ENCODE assay signal across 25 mouse cellular contexts in genomic region chr4:95736674-95737073, GRCm38 (mm10).
"Had no signal": no experiment of that assay in that cellular context is flagged by ENCODE, and none has a peak within 500 bp of the region (broad histone marks: within the 10 kb centered on the region; RNA-seq: fewer than 3 reads in every experiment).

No protein-coding gene starts in this region.

- H3K27ac ChIP-seq: gastrocnemius, adult 2 months; heart, embryonic 13.5 days; heart, embryonic 15.5 days; hindbrain, embryonic 10.5 days; hindbrain, embryonic 12.5 days; hindbrain, embryonic 14.5 days; layer of hippocampus, adult 2 months; left cerebral cortex, adult 2 months; limb, embryonic 10.5 days; limb, embryonic 12.5 days; liver, embryonic 13.5 days had no signal

- H3K4me2 ChIP-seq: heart, embryonic 13.5 days; heart, embryonic 15.5 days; hindbrain, embryonic 12.5 days; hindbrain, embryonic 14.5 days; limb, embryonic 12.5 days; liver, embryonic 11.5 days; liver, embryonic 13.5 days; liver, embryonic 15.5 days had no signal

- H3K9me3 ChIP-seq: heart, embryonic 13.5 days; heart, embryonic 15.5 days; hindbrain, embryonic 10.5 days; hindbrain, embryonic 12.5 days; limb, embryonic 10.5 days; limb, embryonic 12.5 days; liver, embryonic 13.5 days; liver, embryonic 15.5 days had no signal

- H3K4me3 ChIP-seq: gastrocnemius, adult 2 months; heart, embryonic 13.5 days; heart, embryonic 15.5 days; hindbrain, embryonic 10.5 days; hindbrain, embryonic 12.5 days; layer of hippocampus, adult 2 months; left cerebral cortex, adult 2 months; limb, embryonic 10.5 days; limb, embryonic 12.5 days; liver, embryonic 13.5 days; liver, embryonic 15.5 days had no signal

- H3K36me3 ChIP-seq: heart, embryonic 13.5 days; heart, embryonic 15.5 days; hindbrain, embryonic 10.5 days; hindbrain, embryonic 12.5 days; limb, embryonic 10.5 days; limb, embryonic 12.5 days; liver, embryonic 13.5 days; liver, embryonic 15.5 days had no signal

- H3K9ac ChIP-seq: heart, embryonic 13.5 days; heart, embryonic 15.5 days; hindbrain, embryonic 12.5 days; hindbrain, embryonic 14.5 days; limb, embryonic 12.5 days; liver, embryonic 13.5 days; liver, embryonic 15.5 days; liver, postnatal 0 days had no signal

- H3K27me3 ChIP-seq: heart, embryonic 13.5 days; heart, embryonic 15.5 days; hindbrain, embryonic 12.5 days; limb, embryonic 12.5 days; liver, embryonic 13.5 days; liver, embryonic 15.5 days had no signal

- ATAC-seq: forebrain, embryonic 16.5 days; hindbrain, embryonic 16.5 days; inflammation-experienced regulatory T-cells, adult 6 months; liver, postnatal 0 days had no signal

- DNase-seq: gastrocnemius, adult 2 months; gastrocnemius, postnatal 10 days; gastrocnemius, postnatal 25 days; heart, adult 18-20 months; heart, postnatal 14 days; heart, postnatal 36 days; kidney, postnatal 10 days; kidney, postnatal 4 days; liver; liver, embryonic 13.5 days; liver, postnatal 0 days had no signal

- H3K4me1 ChIP-seq: liver, embryonic 13.5 days had no signal
